Mouse (Mus musculus): ENCODE measurements around the gene Arsg.

DNA sequence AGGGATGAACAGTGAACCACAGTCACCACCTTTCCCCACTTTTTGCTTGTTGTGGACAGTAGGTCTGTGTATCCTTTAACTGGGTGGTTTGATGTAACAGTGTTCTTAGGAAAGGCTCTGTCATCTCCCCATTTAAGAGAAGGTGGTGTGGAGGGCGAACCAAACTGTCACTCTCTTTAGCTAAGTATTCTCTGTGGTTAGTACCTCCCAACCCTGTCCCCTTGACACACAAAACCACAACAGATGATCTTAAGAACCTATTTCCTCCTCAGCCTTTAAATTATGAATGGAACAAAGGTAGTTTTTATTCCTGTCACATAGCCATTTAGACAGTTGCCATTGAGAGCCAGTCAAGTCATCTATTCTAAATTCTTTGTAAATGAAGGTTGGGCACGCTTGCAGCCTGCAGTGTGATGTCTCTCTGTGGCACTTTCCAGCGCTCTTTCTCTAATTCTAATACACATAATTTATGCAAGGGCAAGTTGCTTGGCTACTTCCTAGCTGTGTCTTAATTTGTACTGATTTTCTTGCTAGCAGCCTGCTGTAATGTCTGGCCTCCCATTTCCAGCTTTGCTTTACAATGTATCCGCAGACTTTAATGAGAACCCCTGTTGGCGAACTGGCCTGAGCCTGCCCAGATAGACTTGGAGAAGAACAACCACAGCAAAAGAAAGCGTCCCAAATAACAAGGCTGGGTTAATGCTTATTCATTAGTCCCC is 24.0 kb downstream of the Arsg start:
- TF ChIP-seq CTCF (IDR thresholded peaks at IDR 0.05; ENCODE audit: low read depth) (no peak), EP300 (optimal IDR thresholded peaks at IDR 0.05) (no peak)
